Mouse (Mus musculus) CH12.LX (cell line): ENCODE results near the gene Cyp4f37. TPM values are rescaled to one million over a fixed set of nuclear protein-coding genes. Genes with fewer than 3 reads are reported as not detected.

Source experiments
- DNase-seq: peaks from one replicate; pipeline ENCODE4 v3.0.0-alpha.2; 2013; ENCODE audit errors: extremely low read depth
- H3K27ac ChIP-seq: 2 replicates; pipeline ENCODE4 v1.5.1; 2012; ENCODE audit warnings: low read depth, mild to moderate bottlenecking, control low read depth, moderate library complexity; ENCODE audit not compliant: insufficient read depth
- H3K27me3 ChIP-seq: replicated peaks from 2 replicates; pipeline ENCODE3; 2012; ENCODE audit warnings: inconsistent platforms
- H3K36me3 ChIP-seq, 2 experiments: replicated peaks in 1 of 2; 2 replicates each; pipeline versions ENCODE3 to v1.6.1; 2012; ENCODE audit warnings: inconsistent platforms in 1 of 2, low read length in 1 of 2, mild to moderate bottlenecking in 1 of 2, mixed read lengths in 1 of 2, moderate library complexity in 1 of 2; ENCODE audit not compliant: control insufficient read depth in 1 of 2, insufficient read depth in 1 of 2
- H3K4me1 ChIP-seq, 2 experiments: 2 replicates each; pipeline ENCODE4 v1.6.1; 2012; ENCODE audit warnings: inconsistent platforms in 1 of 2, moderate library complexity in 1 of 2; ENCODE audit not compliant: insufficient read depth in 2 of 2, control insufficient read depth in 1 of 2
- H3K4me2 ChIP-seq: 2 replicates; pipeline ENCODE4 v1.6.1; 2012; ENCODE audit warnings: low read depth, mild to moderate bottlenecking, control low read depth; ENCODE audit not compliant: poor library complexity, insufficient read depth, severe bottlenecking
- H3K4me3 ChIP-seq, 3 experiments: fragments of 150-350 bp in 1 of 3; sonication (generic) in 1 of 3; replicated peaks in 1 of 3; 2 replicates each; pipeline versions ENCODE3 to v1.5.1; 2011 to 2012; ENCODE audit warnings: low read depth in 2 of 3, low read length in 2 of 3, mild to moderate bottlenecking in 2 of 3, moderate library complexity in 2 of 3, control low read depth in 1 of 3, improper control_type of control experiment in 1 of 3, inconsistent platforms in 1 of 3, mixed read lengths in 1 of 3; ENCODE audit not compliant: poor library complexity in 1 of 3
- H3K79me2 ChIP-seq: replicated peaks from 2 replicates; pipeline ENCODE4 v1.6.1; 2012; ENCODE audit warnings: mild to moderate bottlenecking, moderate library complexity; ENCODE audit not compliant: control insufficient read depth, poor library complexity, insufficient read depth, severe bottlenecking; ENCODE audit errors: extremely low read depth
- H3K9ac ChIP-seq: 2 replicates; pipeline ENCODE4 v1.6.1; 2012; ENCODE audit warnings: low read depth, mild to moderate bottlenecking, control low read depth, moderate library complexity; ENCODE audit not compliant: insufficient read depth
- H3K9me3 ChIP-seq: replicated peaks from 2 replicates; pipeline ENCODE3; 2012; ENCODE audit warnings: low read length, inconsistent platforms, mixed read lengths
- CHD2 ChIP-seq: IDR thresholded peaks from 2 replicates; pipeline ENCODE4 v1.6.1; 2011; ENCODE audit warnings: low read length, improper control_type of control experiment
- CTCF ChIP-seq, 2 experiments: IDR thresholded peaks in 1 of 2; conservative IDR thresholded peaks in 1 of 2; 2 replicates each; pipeline ENCODE4 v1.5.1; 2011 to 2012; ENCODE audit warnings: low read depth in 2 of 2, low read length in 2 of 2, improper control_type of control experiment in 1 of 2, inconsistent platforms in 1 of 2, mild to moderate bottlenecking in 1 of 2, moderate library complexity in 1 of 2
- E2F4 ChIP-seq: IDR thresholded peaks from 2 replicates; pipeline ENCODE4 v1.6.1; 2011; ENCODE audit warnings: low read depth, low read length, improper control_type of control experiment; ENCODE audit not compliant: insufficient replicate concordance
- ELF1 ChIP-seq: IDR thresholded peaks from 2 replicates; pipeline ENCODE4 v1.6.1; 2014; ENCODE audit warnings: low read depth, mild to moderate bottlenecking, inconsistent platforms, low read length, improper control_type of control experiment
- EP300 ChIP-seq: IDR thresholded peaks from 2 replicates; pipeline ENCODE4 v1.6.1; 2011; ENCODE audit warnings: low read length, improper control_type of control experiment
- JUN ChIP-seq: IDR thresholded peaks from 2 replicates; pipeline ENCODE4 v1.6.1; 2011; ENCODE audit warnings: low read depth, mild to moderate bottlenecking, low read length, improper control_type of control experiment, moderate library complexity; ENCODE audit not compliant: insufficient read depth
- JUND ChIP-seq: conservative IDR thresholded peaks from 2 replicates; pipeline ENCODE4 v1.6.1; 2011; ENCODE audit warnings: low read depth, low read length, improper control_type of control experiment
- KAT2A ChIP-seq: IDR thresholded peaks from 2 replicates; pipeline ENCODE4 v1.6.1; 2012; ENCODE audit warnings: low read length, improper control_type of control experiment, inconsistent platforms; ENCODE audit not compliant: insufficient replicate concordance
- MAFK ChIP-seq: IDR thresholded peaks from 2 replicates; pipeline ENCODE4 v1.6.1; 2011; ENCODE audit warnings: low read length, improper control_type of control experiment; ENCODE audit not compliant: insufficient replicate concordance
- MAZ ChIP-seq: IDR thresholded peaks from 2 replicates; pipeline ENCODE4 v1.6.1; 2012; ENCODE audit warnings: low read depth, mild to moderate bottlenecking, inconsistent platforms, low read length, improper control_type of control experiment, moderate library complexity
- MEF2A ChIP-seq: IDR thresholded peaks from 2 replicates; pipeline ENCODE4 v1.6.1; 2014; ENCODE audit warnings: low read depth, mild to moderate bottlenecking, inconsistent platforms, low read length, improper control_type of control experiment, borderline replicate concordance
- MXI1 ChIP-seq: IDR thresholded peaks from 2 replicates; pipeline ENCODE4 v1.6.1; 2011; ENCODE audit warnings: mild to moderate bottlenecking, low read depth, low read length, improper control_type of control experiment
- MYC ChIP-seq: IDR thresholded peaks from 2 replicates; pipeline ENCODE4 v1.6.1; 2011; ENCODE audit warnings: low read depth, mild to moderate bottlenecking, improper control_type of control experiment, low read length
- NELFE ChIP-seq: IDR thresholded peaks from 2 replicates; pipeline ENCODE4 v1.6.1; 2011; ENCODE audit warnings: low read depth, low read length, improper control_type of control experiment
- POLR2A ChIP-seq: IDR thresholded peaks from 2 replicates; pipeline ENCODE4 v1.6.1; 2011; ENCODE audit warnings: low read depth, mild to moderate bottlenecking, improper control_type of control experiment, low read length
- RCOR1 ChIP-seq: conservative IDR thresholded peaks from 2 replicates; pipeline ENCODE4 v1.6.1; 2012; ENCODE audit warnings: low read depth, mild to moderate bottlenecking, inconsistent platforms, low read length, improper control_type of control experiment
- TBP ChIP-seq: conservative IDR thresholded peaks from 2 replicates; pipeline ENCODE4 v1.6.1; 2011; ENCODE audit warnings: low read depth, low read length, improper control_type of control experiment
- TCF12 ChIP-seq: IDR thresholded peaks from 2 replicates; pipeline ENCODE4 v1.6.1; 2014; ENCODE audit warnings: low read depth, mild to moderate bottlenecking, inconsistent platforms, low read length, improper control_type of control experiment
- UBTF ChIP-seq: IDR thresholded peaks from 2 replicates; pipeline ENCODE4 v1.6.1; 2012; ENCODE audit warnings: low read depth, mild to moderate bottlenecking, inconsistent platforms, low read length, improper control_type of control experiment, moderate library complexity
- USF1 ChIP-seq: IDR thresholded peaks from 2 replicates; pipeline ENCODE4 v1.6.1; 2014; ENCODE audit warnings: low read depth, mild to moderate bottlenecking, inconsistent platforms, low read length, improper control_type of control experiment
- ZKSCAN1 ChIP-seq: IDR thresholded peaks from 2 replicates; pipeline ENCODE4 v1.6.1; 2012; ENCODE audit warnings: low read depth, inconsistent platforms, low read length, improper control_type of control experiment, borderline replicate concordance
- ZMIZ1 ChIP-seq: IDR thresholded peaks from 2 replicates; pipeline ENCODE4 v1.6.1; 2012; ENCODE audit warnings: low read depth, mild to moderate bottlenecking, inconsistent platforms, low read length, improper control_type of control experiment
- ZNF384 ChIP-seq: IDR thresholded peaks from 2 replicates; pipeline ENCODE4 v1.6.1; 2012; ENCODE audit warnings: low read depth, low read length, improper control_type of control experiment, inconsistent platforms
- dilution Hi-C: fragments of 300-500 bp; cut with MboI; formaldehyde crosslinking; loops from 2 replicates; pipeline ENCODE4 v1.14.3; 2020; ENCODE audit warnings: low sequenced_read_pairs; ENCODE audit not compliant: extremely low pct_unique_long_range_greater_than_20kb, extremely low pct_ligation_motif_present
- in situ Hi-C: fragments of 300-500 bp; cut with MboI; formaldehyde crosslinking; loops from 3 replicates; pipeline ENCODE4 v1.14.3; 2019; ENCODE audit warnings: low sequenced_read_pairs, low pct_ligation_motif_present, low pct_unique_long_range_greater_than_20kb, mixed read lengths
- polyA plus RNA-seq: library from polyadenylated mRNA; unstranded; fragments of >175 nt; gene quantifications from 2 replicates; pipeline ENCODE4 v1.2.1, GENCODE M21; 2012; ENCODE audit warnings: low read depth; ENCODE audit not compliant: insufficient read length
- total RNA-seq, 2 experiments: library from RNA; depleted of rRNA; stranded (reverse); fragments of 300-350 nt in 1 of 2; fragments of >200 nt in 1 of 2; gene quantifications; 2 replicates each; pipeline ENCODE4 v1.2.3; 2012 to 2014

The Cyp4f37 gene
- total and polyA plus RNA-seq, 3 experiments, result 0.28 to 0.60 (median 0.34) TPM

DNA sequence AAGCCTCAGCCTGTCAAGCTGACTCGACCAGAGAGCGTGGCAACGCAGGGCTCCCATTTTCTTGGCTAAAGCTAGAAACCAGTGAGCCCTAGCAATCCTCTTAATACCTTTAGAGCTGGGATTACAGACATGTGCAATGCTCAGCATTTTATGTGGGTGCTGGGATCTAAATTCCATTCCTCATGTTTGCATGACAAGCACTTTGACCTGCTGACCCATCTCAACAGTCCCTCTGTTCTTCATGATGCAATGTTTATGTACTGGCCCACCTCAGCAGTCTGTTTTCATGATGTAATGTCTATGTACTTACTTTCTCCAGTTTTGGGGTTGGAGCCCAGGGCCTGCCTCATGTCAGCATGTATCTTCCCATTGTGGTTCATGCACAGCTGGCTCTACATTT is 10.2 kb upstream of the Cyp4f37 start:
- DNase-seq, result no peak
- TF ChIP-seq CHD2 (no peak), MAZ (no peak), E2F4 (no peak), ZKSCAN1 (no peak), KAT2A (no peak), JUN (no peak), EP300 (no peak), POLR2A (no peak), JUND (no peak), ZNF384 (no peak), MXI1 (no peak), USF1 (no peak), NELFE (no peak), MEF2A (no peak), ELF1 (no peak), CTCF (conservative IDR thresholded peaks at IDR 0.05 in 1 of 2, IDR thresholded peaks at IDR 0.05 in 1 of 2; ENCODE audit: low read depth in 2 of 2, low read length in 2 of 2) (no peak), TCF12 (no peak), MAFK (no peak), MYC (no peak)
- Histone ChIP-seq H3K36me3 (no peaks in the 10 kb centered on the region), H3K4me1 (peaks cover 0 to 13% of the 10 kb centered on the region in 2 experiments; a peak in 2 of 4 replicates), H3K4me2 (no peak overlapping the region), H3K9me3 (no peaks in the 10 kb centered on the region), H3K79me2 (no peaks in the 10 kb centered on the region), H3K4me3 (no peak overlapping the region), H3K9ac (no peak overlapping the region), H3K27ac (no peak overlapping the region), H3K27me3 (no peaks in the 10 kb centered on the region)
- dilution Hi-C loops, result no loop called here
- in situ Hi-C loops, result no loop called here

DNA sequence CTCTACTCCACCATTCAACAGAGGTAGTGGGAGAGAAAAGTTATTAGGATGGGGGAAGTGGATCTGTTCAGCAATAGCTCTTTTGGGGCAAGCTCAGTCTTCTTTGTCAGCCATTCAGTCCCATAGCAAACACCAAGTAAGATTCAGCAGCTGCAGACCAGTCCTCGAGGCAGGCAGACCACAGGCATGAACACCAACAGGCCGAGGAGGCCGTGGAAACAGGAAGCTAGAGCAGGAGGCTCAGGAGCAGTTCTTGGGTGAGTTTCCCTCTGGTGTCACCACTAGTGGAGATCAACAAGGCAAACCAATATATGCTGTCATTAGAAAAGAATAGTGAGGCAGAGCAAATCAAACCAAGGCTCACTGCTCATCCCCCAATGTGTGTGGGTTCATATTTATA is 8.7 kb upstream of the Cyp4f37 start:
- Histone ChIP-seq H3K4me1 (peaks cover 0 to 17% of the 10 kb centered on the region in 2 experiments; a peak in 2 of 4 replicates), H3K9me3 (no peaks in the 10 kb centered on the region), H3K9ac (no peak overlapping the region), H3K27me3 (no peaks in the 10 kb centered on the region), H3K4me2 (no peak overlapping the region), H3K4me3 (no peak overlapping the region), H3K79me2 (no peaks in the 10 kb centered on the region), H3K27ac (no peak overlapping the region), H3K36me3 (no peaks in the 10 kb centered on the region)
- in situ Hi-C loops, result no loop called here
- dilution Hi-C loops, result no loop called here
- DNase-seq, result no peak
- TF ChIP-seq MAFK, result no peak
- no peak for TF ChIP-seq TBP
- TF ChIP-seq EP300, result no peak
- TF ChIP-seq MXI1, result no peak
- TF ChIP-seq KAT2A, result no peak
- TF ChIP-seq ZMIZ1, result no peak
- no peak for TF ChIP-seq CTCF (conservative IDR thresholded peaks at IDR 0.05 in 1 of 2, IDR thresholded peaks at IDR 0.05 in 1 of 2; ENCODE audit: low read depth in 2 of 2, low read length in 2 of 2)
- no peak for TF ChIP-seq RCOR1
- no peak for TF ChIP-seq MAZ
- TF ChIP-seq UBTF, result no peak
